Mouse (Mus musculus) intestine, embryonic 14.5 days (tissue): Measurements from ENCODE around the gene Vwa5b2. TPM values are rescaled to one million over a fixed set of nuclear protein-coding genes. Genes with fewer than 3 reads are reported as not detected.

Source experiments
- ATAC-seq: fragments of 200-750 bp; cut with Nextera tagmentation; replicated peaks from 2 replicates; pipeline ENCODE4 v1.8.0; 2017; ENCODE audit warnings: low read depth, moderate number of reproducible peaks, moderate TSS enrichment, moderate library complexity; ENCODE audit not compliant: low FRiP score, low TSS enrichment
- DNase-seq: peaks from one replicate; pipeline ENCODE4 v3.0.0-alpha.2; 2018; ENCODE audit warnings: low spot score
- H3K27ac ChIP-seq: fragments of 300-500 bp; sonication (generic); 2 replicates; pipeline ENCODE4 v1.5.1; 2014; ENCODE audit warnings: low read depth, mild to moderate bottlenecking, control low read depth
- H3K27me3 ChIP-seq: fragments of 300-500 bp; sonication (generic); replicated peaks from 2 replicates; pipeline ENCODE4 v1.6.1; 2014; ENCODE audit warnings: low read length, control low read depth; ENCODE audit not compliant: control insufficient read depth, insufficient read depth
- H3K36me3 ChIP-seq: fragments of 300-500 bp; sonication (generic); 2 replicates; pipeline ENCODE4 v1.6.1; 2014; ENCODE audit warnings: low read length, control low read depth; ENCODE audit not compliant: control insufficient read depth, insufficient read depth
- H3K4me1 ChIP-seq: fragments of 300-500 bp; sonication (generic); replicated peaks from 2 replicates; pipeline ENCODE4 v1.6.1; 2014; ENCODE audit warnings: low read length, control low read depth, mixed read lengths; ENCODE audit not compliant: control insufficient read depth, insufficient read depth
- H3K4me2 ChIP-seq: fragments of 300-500 bp; sonication (generic); 2 replicates; pipeline ENCODE4 v1.6.1; 2014; ENCODE audit warnings: low read length
- H3K4me3 ChIP-seq: fragments of 300-500 bp; sonication (generic); 2 replicates; pipeline ENCODE4 v1.5.1; 2014; ENCODE audit warnings: low read depth, low read length, control low read depth, mixed read lengths
- H3K9ac ChIP-seq: fragments of 300-500 bp; sonication (generic); 2 replicates; pipeline ENCODE4 v1.6.1; 2014; ENCODE audit warnings: mild to moderate bottlenecking, low read length
- H3K9me3 ChIP-seq: fragments of 300-500 bp; sonication (generic); 2 replicates; pipeline ENCODE4 v1.6.1; 2016; ENCODE audit warnings: low read length, control low read depth; ENCODE audit not compliant: control insufficient read depth
- WGBS: fragments of 180-500 bp; shearing (Covaris S2); extraction: QIAGEN DNeasy Blood & Tissue Kit; methylation state at CpG from one replicate; pipeline ENCODE4 v1.1.7; 2014; 5-methylcytosine and 5-hydroxymethylcytosine counted together
- polyA plus RNA-seq: library from polyadenylated mRNA; unstranded; fragments of >200 nt; fragmentation: Nextera tagmentation; extraction: Ambion mirVana; gene quantifications from 2 replicates; pipeline ENCODE4 v1.2.1, GENCODE M21; 2014

Vwa5b2 gene
- polyA plus RNA-seq, 1 experiment from 2014 or later = 6.2 TPM

- peak overlapping the region; percentile 63 for H3K4me3 ChIP-seq
- peak overlapping the region; percentile 98 for H3K4me2 ChIP-seq
- peaks cover 35% of the 10 kb centered on the region for H3K27me3 ChIP-seq
- no peaks in the 10 kb centered on the region for H3K9me3 ChIP-seq
- no peak for ATAC-seq
- H3K4me1 ChIP-seq = peaks cover 12% of the 10 kb centered on the region
- DNase-seq = no peak
- no peak overlapping the region for H3K27ac ChIP-seq
- WGBS = under 1% methylated on average over 9 of the region's 9 CpGs
- H3K36me3 ChIP-seq = 0 out of 2 replicates have a peak, but pooled peaks cover 10% of the 10 kb centered on the region
- no peak overlapping the region for H3K9ac ChIP-seq
These were observed 31.1 kb downstream of the Vwa5b2 start for GRCm38 (mm10) chr16:20620399-20620735.

DNA sequence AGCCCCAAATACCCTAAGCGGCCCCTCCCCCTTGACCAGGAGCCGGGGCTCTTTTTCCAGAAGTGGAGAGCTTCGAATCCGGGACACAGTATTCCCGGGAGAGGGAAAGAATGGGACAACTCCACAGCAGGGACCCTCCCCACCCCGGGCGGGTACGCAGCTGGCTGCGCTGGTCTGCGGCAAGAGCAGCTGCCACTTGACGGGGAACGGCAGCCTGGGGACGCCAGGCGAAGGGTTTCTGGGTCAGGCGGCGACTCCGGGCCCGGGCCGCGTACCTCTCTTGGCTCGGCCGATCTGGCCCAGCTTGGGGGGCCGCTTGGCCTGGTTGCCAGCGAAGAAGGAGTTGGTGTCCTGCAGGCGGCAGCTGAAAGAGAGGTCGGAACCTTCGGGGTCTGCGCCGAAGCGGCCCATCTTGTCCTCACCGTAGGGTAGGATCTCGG is 31.5 kb downstream of the Vwa5b2 start:
- H3K4me2 ChIP-seq = peak overlapping the region; percentile 98
- H3K4me1 ChIP-seq = peaks cover 12% of the 10 kb centered on the region
- DNase-seq (peak; percentile 76), ATAC-seq (no peak)
- H3K9me3 ChIP-seq = no peaks in the 10 kb centered on the region
- 0 out of 2 replicates have a peak, but pooled peaks cover 10% of the 10 kb centered on the region for H3K36me3 ChIP-seq
- WGBS = under 1% methylated on average over 32 of the region's 32 CpGs
- H3K27ac ChIP-seq = no peak overlapping the region
- peaks cover 35% of the 10 kb centered on the region for H3K27me3 ChIP-seq
- peak overlapping the region; percentile 57 for H3K9ac ChIP-seq
- peak overlapping the region; percentile 63 for H3K4me3 ChIP-seq

- Histone ChIP-seq H3K27ac (peak within 1 kb of the TSS; percentile 22; the same call in 1 of the 2 replicates), H3K4me1 (peaks cover 12% of the 10 kb centered on the region), H3K27me3 (peaks cover 35% of the 10 kb centered on the region), H3K4me2 (peak within 1 kb of the TSS; percentile 98), H3K9me3 (no peaks in the 10 kb centered on the region), H3K36me3 (0 out of 2 replicates have a peak, but pooled peaks cover 10% of the 10 kb centered on the region), H3K4me3 (peak within 1 kb of the TSS; percentile 63), H3K9ac (peak within 1 kb of the TSS; percentile 57)
- ATAC-seq (peak; percentile 50), DNase-seq (peak; percentile 72)
- WGBS = under 1% methylated on average over 64 of the region's 92 CpGs
These were observed 32.1 kb downstream of the Vwa5b2 start, which contains the start of gene Camk2n2 for GRCm38 (mm10) chr16:20621191-20621990. Gene Camk2n2 (minus strand): TSS chr16:20621287.

DNA sequence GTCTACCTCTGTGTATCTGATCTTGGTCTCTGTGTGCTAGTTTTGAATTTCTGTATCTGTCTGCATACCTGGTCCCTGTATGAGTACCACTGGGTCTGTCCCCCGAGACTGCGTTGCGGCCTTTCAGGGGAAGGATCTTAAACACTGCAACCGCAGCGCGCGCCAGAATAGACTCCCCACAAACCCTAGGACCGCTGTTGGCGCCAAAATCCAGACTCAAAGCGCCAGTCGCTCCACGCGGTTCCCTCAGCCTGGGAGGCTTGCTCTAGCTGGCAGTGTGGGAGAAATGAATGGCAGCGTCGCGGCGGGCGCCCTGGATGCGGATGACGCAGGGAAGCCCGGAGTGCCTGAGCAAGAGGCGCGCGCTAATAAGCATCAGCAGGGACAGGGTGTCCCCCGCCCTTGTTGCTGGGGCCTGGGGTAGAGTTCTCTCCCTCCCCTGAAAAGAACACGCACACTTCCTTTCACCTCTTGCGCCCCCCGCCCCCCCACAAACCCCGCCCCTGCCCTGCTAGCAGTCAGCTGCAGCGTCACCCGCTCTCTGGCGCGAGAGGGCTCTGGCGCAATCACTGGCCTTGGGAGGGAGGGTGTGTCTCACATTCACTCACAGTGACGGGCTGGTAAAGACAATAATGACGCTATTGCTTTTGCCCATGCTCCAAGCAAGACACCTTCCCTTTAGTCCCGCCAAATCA is 32.9 kb downstream of the Vwa5b2 start:
- 0% methylated on average over 35 of the region's 37 CpGs for WGBS
- Histone ChIP-seq H3K4me2 (peak overlapping the region; percentile 98), H3K9me3 (no peaks in the 10 kb centered on the region), H3K9ac (peak overlapping the region; percentile 57), H3K4me1 (peaks cover 12% of the 10 kb centered on the region), H3K27me3 (peaks cover 35% of the 10 kb centered on the region), H3K27ac (peak overlapping the region; percentile 22; the same call in 1 of the 2 replicates), H3K4me3 (peak overlapping the region; percentile 63), H3K36me3 (0 out of 2 replicates have a peak, but pooled peaks cover 10% of the 10 kb centered on the region)
- peak; percentile 71 for ATAC-seq
- DNase-seq = peak; percentile 81

GRCm38 (mm10) chr16:20623211-20623610 is 33.9 kb downstream of the Vwa5b2 start:
- ATAC-seq (no peak), DNase-seq (no peak)
- Histone ChIP-seq H3K36me3 (0 out of 2 replicates have a peak, but pooled peaks cover 7% of the 10 kb centered on the region), H3K4me1 (peaks cover 12% of the 10 kb centered on the region), H3K27me3 (peaks cover 35% of the 10 kb centered on the region), H3K27ac (no peak overlapping the region), H3K9me3 (no peaks in the 10 kb centered on the region), H3K9ac (no peak overlapping the region), H3K4me3 (no peak overlapping the region), H3K4me2 (no peak overlapping the region)
- WGBS = 65% methylated on average over 2 of the region's 2 CpGs

- no peak for ATAC-seq
- H3K4me1 ChIP-seq = peaks cover 6% of the 10 kb centered on the region; the same call in 1 of the 2 replicates
- no peak overlapping the region; the same call in 1 of the 2 replicates for H3K4me3 ChIP-seq
- H3K4me2 ChIP-seq = no peak overlapping the region
- DNase-seq = no peak
- no peaks in the 10 kb centered on the region for H3K9me3 ChIP-seq
- no peaks in the 10 kb centered on the region for H3K36me3 ChIP-seq
- H3K27ac ChIP-seq = no peak overlapping the region
- no peak overlapping the region for H3K9ac ChIP-seq
- 55% methylated on average over 11 of the region's 11 CpGs for WGBS
- peaks cover 19% of the 10 kb centered on the region for H3K27me3 ChIP-seq
These were observed 39.7 kb downstream of the Vwa5b2 start for GRCm38 (mm10) chr16:20628871-20629391.

- H3K4me3 ChIP-seq = peak within 1 kb of the TSS; percentile 45
- H3K36me3 ChIP-seq = no peaks in the 10 kb centered on the region
- DNase-seq (peak; percentile 59), ATAC-seq (peak; percentile 53; the same call in 1 of the 2 replicates)
- no peak within 1 kb of the TSS for H3K27ac ChIP-seq
- peaks cover 19% of the 10 kb centered on the region for H3K27me3 ChIP-seq
- peak within 1 kb of the TSS; percentile 92 for H3K4me2 ChIP-seq
- H3K4me1 ChIP-seq = peaks cover 6% of the 10 kb centered on the region; the same call in 1 of the 2 replicates
- no peaks in the 10 kb centered on the region for H3K9me3 ChIP-seq
- WGBS = 7% methylated on average over 54 of the region's 54 CpGs
- peak within 1 kb of the TSS; percentile 49 for H3K9ac ChIP-seq
These were observed 40.7 kb downstream of the Vwa5b2 start, which contains the start of gene Ece2 for GRCm38 (mm10) chr16:20629731-20630634. Gene Ece2 (plus strand): TSS chr16:20629828.
